Mouse (Mus musculus): Measurements from ENCODE around the gene Il18bp.
A peak's percentile ranks its signal among the peaks of the same experiment; 100 is the strongest.

GRCm38 (mm10) chr7:102062203-102062602 is 43.7 kb upstream of the Il18bp start:
- TF ChIP-seq POLR2A (IDR thresholded peaks at IDR 0.05; ENCODE audit: control insufficient read depth in 1 of 2, insufficient read depth in 1 of 2, low read depth in 1 of 2, low read length in 2 of 2, poor library complexity in 1 of 2) (no peak), CHD2 (IDR thresholded peaks at IDR 0.05; ENCODE audit: low read length) (no peak), CTCF (IDR thresholded peaks at IDR 0.05 in 2 of 3, conservative IDR thresholded peaks at IDR 0.05 in 1 of 3; ENCODE audit: control insufficient read depth in 1 of 3, insufficient read depth in 1 of 3, low read depth in 2 of 3, low read length in 3 of 3, poor library complexity in 1 of 3, severe bottlenecking in 1 of 3) (no peak), NELFE (IDR thresholded peaks at IDR 0.05; ENCODE audit: low read depth, low read length) (no peak), MAZ (IDR thresholded peaks at IDR 0.05; ENCODE audit: low read depth, low read length) (no peak), GATA1 (IDR thresholded peaks at IDR 0.05; ENCODE audit: low read depth, low read length) (0 out of 2 replicates have a peak, but pooled peaks have one; percentile 14), TCF12 (IDR thresholded peaks at IDR 0.05; ENCODE audit: low read depth, low read length) (no peak), KAT2A (conservative IDR thresholded peaks at IDR 0.05; ENCODE audit: low read depth, low read length) (no peak), MYB (IDR thresholded peaks at IDR 0.05; ENCODE audit: low read depth, low read length) (no peak), MAX (IDR thresholded peaks at IDR 0.05; ENCODE audit: low read length) (no peak), ZNF384 (IDR thresholded peaks at IDR 0.05; ENCODE audit: low read depth, low read length) (no peak), EP300 (IDR thresholded peaks at IDR 0.05; ENCODE audit: low read depth in 1 of 2, low read length in 2 of 2) (no peak)
